Mouse (Mus musculus) neural tube, embryonic 13.5 days (tissue): ENCODE measurements around the gene Gnat1. TPM values are rescaled to one million over a fixed set of nuclear protein-coding genes. Genes with fewer than 3 reads are reported as not detected.

ENCODE experiments used
- ATAC-seq: fragments of 200-750 bp; cut with Nextera tagmentation; 2 replicates; pipeline ENCODE4 v1.8.0; 2017; ENCODE audit warnings: low read depth, mild to moderate bottlenecking, moderate TSS enrichment, moderate library complexity
- H3K27ac ChIP-seq: fragments of 300-500 bp; sonication (generic); replicated peaks from 2 replicates; pipeline ENCODE4 v1.5.1; 2015; ENCODE audit warnings: moderate library complexity, mild to moderate bottlenecking, inconsistent platforms
- H3K27me3 ChIP-seq: fragments of 300-500 bp; sonication (generic); 2 replicates; pipeline ENCODE4 v1.6.1; 2015; ENCODE audit warnings: mild to moderate bottlenecking, inconsistent platforms
- H3K36me3 ChIP-seq: fragments of 300-500 bp; sonication (generic); 2 replicates; pipeline ENCODE4 v1.6.1; 2015; ENCODE audit warnings: mild to moderate bottlenecking, inconsistent platforms
- H3K4me1 ChIP-seq: fragments of 300-500 bp; sonication (generic); replicated peaks from 2 replicates; pipeline ENCODE4 v1.6.1; 2015; ENCODE audit warnings: inconsistent platforms
- H3K4me2 ChIP-seq: fragments of 300-500 bp; sonication (generic); 2 replicates; pipeline ENCODE4 v1.6.1; 2015; ENCODE audit warnings: inconsistent platforms, mild to moderate bottlenecking, moderate library complexity
- H3K4me3 ChIP-seq: fragments of 300-500 bp; sonication (generic); 2 replicates; pipeline ENCODE4 v1.5.1; 2015; ENCODE audit warnings: mild to moderate bottlenecking, inconsistent platforms
- H3K9ac ChIP-seq: fragments of 300-500 bp; sonication (generic); 2 replicates; pipeline ENCODE4 v1.6.1; 2015; ENCODE audit warnings: moderate library complexity, mild to moderate bottlenecking, inconsistent platforms
- H3K9me3 ChIP-seq: fragments of 300-500 bp; sonication (generic); 2 replicates; pipeline ENCODE4 v1.6.1; 2016; ENCODE audit warnings: inconsistent platforms
- WGBS: fragments of 180-500 bp; shearing (Covaris S2); methylation state at CpG from one replicate; pipeline ENCODE4 v1.1.7; 2015; 5-methylcytosine and 5-hydroxymethylcytosine counted together
- polyA plus RNA-seq: library from polyadenylated mRNA; unstranded; fragments of >200 nt; fragmentation: Nextera tagmentation; extraction: Ambion mirVana; gene quantifications from 2 replicates; pipeline ENCODE4 v1.2.1, GENCODE M21; 2015

The Gnat1 gene
- polyA plus RNA-seq, 1 experiment from 2014 or later: 0.96 TPM

DNA sequence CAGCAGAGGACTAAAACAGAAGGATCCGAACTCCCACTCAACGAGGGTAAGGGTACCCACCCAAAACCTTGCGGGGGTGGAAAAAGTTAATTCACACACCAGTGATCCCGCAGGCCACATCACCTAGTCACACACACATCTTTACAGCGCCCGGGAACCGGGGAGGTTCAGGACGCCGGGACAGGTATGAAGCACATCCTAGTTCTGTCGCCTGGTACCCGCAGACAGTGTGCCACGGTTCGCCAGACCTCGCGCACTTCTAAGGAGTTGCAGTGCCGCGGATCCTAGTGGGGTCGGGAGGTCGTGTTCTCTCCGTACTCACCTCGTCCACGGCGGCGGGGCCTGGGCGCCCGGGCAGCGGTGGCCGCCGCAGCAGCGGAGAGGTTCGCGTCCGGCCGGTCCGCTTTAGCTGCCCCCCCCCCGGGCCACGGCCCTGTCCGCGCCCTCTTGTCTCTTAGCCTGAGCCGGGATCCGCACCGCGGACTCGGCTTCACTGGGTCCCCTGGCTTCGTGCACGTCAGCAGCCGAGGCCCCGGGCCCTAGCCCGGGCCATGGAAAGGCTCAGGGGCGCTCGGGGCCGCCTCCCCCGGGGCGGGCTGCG is 29.7 kb upstream of the Gnat1 start:
- H3K4me1 ChIP-seq: peaks cover 65% of the 10 kb centered on the region
- no peak for ATAC-seq

DNA sequence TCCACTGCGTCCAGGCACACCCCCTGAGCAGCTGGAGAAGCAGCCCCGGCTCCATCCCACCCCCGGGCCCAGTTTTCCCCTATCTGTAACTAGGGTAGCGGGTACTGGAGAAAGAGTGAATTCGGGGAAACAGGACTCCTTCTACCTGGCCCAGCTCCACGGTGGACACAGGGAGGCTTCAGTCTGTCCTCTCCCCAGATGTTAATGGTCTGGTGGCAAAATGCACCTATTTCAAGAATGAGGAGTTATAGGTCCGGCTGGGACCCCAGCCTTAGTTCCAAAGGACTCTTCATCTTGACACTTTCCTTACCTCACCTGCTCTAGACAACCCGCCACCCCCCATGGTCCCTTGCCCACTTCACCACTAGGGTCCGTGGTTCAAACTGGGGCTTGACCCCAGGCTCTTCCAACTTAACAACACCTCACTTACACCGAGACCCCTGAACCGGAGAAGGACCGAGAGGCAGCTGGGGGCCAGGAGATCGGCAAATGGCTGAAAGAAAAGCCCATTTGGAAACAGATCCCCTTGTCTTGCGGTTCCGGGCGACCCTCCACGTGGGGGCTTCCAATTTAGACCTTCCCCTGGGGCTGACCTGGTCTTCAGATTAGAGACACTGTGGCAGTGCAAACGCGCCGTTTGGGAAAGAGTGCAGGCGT is 29.1 kb upstream of the Gnat1 start:
- WGBS: 2% methylated on average over 21 of the region's 21 CpGs
- Histone ChIP-seq H3K9ac (peak overlapping the region; percentile 96), H3K27ac (peak overlapping the region; percentile 88), H3K4me1 (peaks cover 65% of the 10 kb centered on the region), H3K27me3 (peaks cover 53% of the 10 kb centered on the region), H3K4me3 (peak overlapping the region; percentile 78), H3K9me3 (no peaks in the 10 kb centered on the region), H3K4me2 (peak overlapping the region; percentile 90), H3K36me3 (peaks cover 8% of the 10 kb centered on the region; the same call in 1 of the 2 replicates)
- ATAC-seq: no peak

More for the DNA sequence above, 29.7 kb upstream of the Gnat1 start:
- H3K9me3 ChIP-seq: no peaks in the 10 kb centered on the region
- under 1% methylated on average over 50 of the region's 55 CpGs for WGBS
- H3K4me3 ChIP-seq: peak overlapping the region; percentile 78
- peaks cover 53% of the 10 kb centered on the region for H3K27me3 ChIP-seq
- peak overlapping the region; percentile 90 for H3K4me2 ChIP-seq
- H3K36me3 ChIP-seq: peaks cover 7% of the 10 kb centered on the region; the same call in 1 of the 2 replicates
- H3K27ac ChIP-seq: peak overlapping the region; percentile 88
- peak overlapping the region; percentile 96 for H3K9ac ChIP-seq

DNA sequence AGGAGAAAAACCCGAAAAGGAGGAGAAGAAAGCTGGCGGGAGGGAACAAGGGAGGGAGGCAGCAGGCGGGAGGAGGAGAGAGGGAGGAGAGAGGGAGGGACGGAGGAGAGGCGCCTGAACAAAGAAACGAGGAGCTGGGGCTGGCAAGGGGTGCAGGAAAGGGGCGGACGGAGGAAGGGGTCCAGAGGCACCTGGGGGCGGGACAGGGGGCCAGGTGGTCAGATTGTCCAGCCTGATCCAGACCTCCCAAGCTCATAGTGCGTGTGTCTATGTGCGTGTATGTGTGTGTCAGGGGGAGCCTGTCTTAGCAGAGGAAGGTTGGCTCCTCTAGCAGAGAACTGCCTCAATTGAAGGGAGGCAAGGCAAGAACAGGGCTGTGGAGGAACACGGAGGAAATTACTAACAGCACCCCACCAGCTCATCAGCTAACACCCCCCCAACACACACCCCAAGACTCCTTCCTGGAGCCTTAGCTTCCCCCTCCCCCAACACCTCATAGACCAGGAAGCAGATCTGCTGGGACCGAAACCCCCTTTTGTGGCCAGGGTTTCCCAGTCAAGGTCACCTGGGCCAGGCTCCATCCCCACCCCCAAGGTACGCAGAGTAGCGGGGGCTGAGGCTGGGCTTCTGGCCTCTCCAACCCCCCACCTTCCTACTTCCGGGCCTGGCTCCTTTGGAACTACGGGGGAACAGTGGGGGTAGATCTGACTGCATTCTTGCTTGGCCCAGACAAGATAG is 28.4 kb upstream of the Gnat1 start:
- WGBS: under 1% methylated on average over 17 of the region's 17 CpGs
- Histone ChIP-seq H3K27me3 (peaks cover 53% of the 10 kb centered on the region), H3K4me3 (peak overlapping the region; percentile 78), H3K4me1 (peaks cover 71% of the 10 kb centered on the region), H3K9ac (peak overlapping the region; percentile 96), H3K9me3 (no peaks in the 10 kb centered on the region), H3K36me3 (peaks cover 15% of the 10 kb centered on the region), H3K27ac (peak overlapping the region; percentile 88), H3K4me2 (peak overlapping the region; percentile 90)
- ATAC-seq: peak; percentile 19

DNA sequence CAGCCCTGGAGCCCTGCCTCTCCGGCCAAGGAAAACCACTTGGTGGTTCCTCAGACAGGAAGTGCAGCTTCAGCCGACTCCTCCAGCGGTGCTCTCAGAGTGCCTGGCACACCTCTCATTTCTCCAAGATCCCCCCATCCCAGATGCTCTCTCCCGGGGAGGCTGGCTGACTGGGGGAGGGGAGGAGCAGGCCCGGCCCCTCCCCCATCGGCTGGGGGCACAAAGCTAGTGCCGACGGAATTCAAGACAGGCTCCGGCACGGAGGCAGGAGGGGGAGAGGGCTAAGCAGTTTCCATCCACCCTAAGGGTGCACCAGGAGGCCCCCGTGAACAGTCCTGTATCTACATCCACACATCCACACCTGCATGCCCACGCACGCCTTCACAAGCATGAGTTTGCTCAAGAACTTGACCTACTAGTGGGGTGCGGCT is 27.3 kb upstream of the Gnat1 start:
- WGBS: 3% methylated on average over 14 of the region's 14 CpGs
- H3K4me3 ChIP-seq: peak overlapping the region; percentile 78
- peaks cover 80% of the 10 kb centered on the region for H3K4me1 ChIP-seq
- peak overlapping the region; percentile 88 for H3K27ac ChIP-seq
- H3K36me3 ChIP-seq: peaks cover 20% of the 10 kb centered on the region
- H3K4me2 ChIP-seq: peak overlapping the region; percentile 90
- peak overlapping the region; percentile 96 for H3K9ac ChIP-seq
- H3K27me3 ChIP-seq: peaks cover 53% of the 10 kb centered on the region
- H3K9me3 ChIP-seq: no peaks in the 10 kb centered on the region
- no peak for ATAC-seq

DNA sequence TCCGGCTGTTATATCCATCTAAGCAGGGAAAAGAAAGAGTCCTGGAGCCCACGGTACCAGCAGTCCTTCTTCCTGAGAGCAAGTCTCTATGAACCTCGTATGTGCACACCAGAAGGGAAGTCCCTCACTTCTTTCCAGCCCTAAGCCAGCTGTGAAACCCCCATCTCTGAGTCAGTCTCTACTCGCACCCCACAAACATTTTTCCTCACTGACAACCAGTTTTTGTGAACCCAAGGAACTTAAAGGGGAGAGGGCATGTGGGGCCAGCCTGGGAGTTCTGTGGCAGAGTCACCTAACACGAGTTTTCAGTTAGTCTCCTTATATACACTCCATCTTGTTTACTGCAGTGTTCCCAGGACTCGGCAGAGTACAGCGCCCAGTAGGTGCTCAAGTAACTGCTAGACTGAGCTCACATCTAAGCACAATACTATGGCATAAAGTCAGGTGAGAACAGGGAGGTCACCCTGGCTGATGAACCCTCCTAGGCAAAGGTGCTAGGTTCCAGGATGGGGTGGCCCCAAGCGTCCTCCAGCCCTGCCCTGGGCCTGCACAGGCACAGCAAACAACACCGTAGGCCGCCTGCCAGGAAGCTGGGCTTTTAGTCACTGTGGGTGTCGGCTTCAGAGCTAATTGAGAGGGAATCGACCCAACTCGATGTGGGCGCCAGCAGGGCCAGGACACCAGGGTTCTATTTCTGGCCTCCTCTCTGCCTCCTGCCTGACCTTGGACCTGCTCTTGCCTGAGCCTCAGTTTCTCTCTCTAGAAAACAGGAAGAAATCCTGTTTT is 24.0 kb upstream of the Gnat1 start:
- no peak overlapping the region for H3K4me2 ChIP-seq
- no peaks in the 10 kb centered on the region for H3K9me3 ChIP-seq
- peaks cover 34% of the 10 kb centered on the region for H3K27me3 ChIP-seq
- H3K36me3 ChIP-seq: peaks cover 20% of the 10 kb centered on the region
- H3K4me1 ChIP-seq: peaks cover 92% of the 10 kb centered on the region
- no peak for ATAC-seq
- H3K9ac ChIP-seq: no peak overlapping the region
- H3K4me3 ChIP-seq: no peak overlapping the region
- H3K27ac ChIP-seq: no peak overlapping the region
- 53% methylated on average over 14 of the region's 14 CpGs for WGBS

DNA sequence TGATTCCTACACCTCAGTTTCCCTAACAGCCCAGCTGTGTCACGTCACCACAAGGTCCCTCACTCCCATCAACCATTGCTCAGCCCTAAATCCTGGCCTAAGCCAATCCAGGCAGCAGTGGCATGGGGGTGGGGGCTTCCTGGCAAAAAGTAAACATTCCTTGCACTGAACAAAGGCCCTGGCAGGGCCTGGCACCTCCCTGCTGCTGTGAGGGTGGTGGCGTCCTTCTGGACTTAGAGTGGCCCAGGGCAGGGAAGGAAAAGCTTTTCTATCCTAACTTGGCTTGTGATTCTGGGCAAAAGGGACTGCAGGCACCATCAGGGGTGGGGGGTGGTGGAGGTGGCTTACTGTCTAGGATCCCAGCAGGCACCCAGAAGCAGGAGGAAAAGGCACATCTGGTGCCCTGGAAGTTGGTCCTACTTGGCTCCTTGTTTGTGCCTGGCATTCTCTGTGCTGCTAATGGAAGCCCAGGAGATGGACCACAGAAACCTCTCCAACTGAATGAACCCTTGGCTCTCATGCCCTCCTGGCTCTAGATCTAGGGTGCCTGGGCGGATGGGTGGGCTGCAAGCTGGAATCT is 23.2 kb upstream of the Gnat1 start:
- H3K4me2 ChIP-seq: no peak overlapping the region
- H3K9ac ChIP-seq: 0 out of 2 replicates have a peak overlapping the region, but pooled peaks have one; percentile 14
- peaks cover 92% of the 10 kb centered on the region for H3K4me1 ChIP-seq
- WGBS: 66% methylated on average over 3 of the region's 3 CpGs
- peaks cover 25% of the 10 kb centered on the region for H3K27me3 ChIP-seq
- no peaks in the 10 kb centered on the region for H3K9me3 ChIP-seq
- no peak overlapping the region for H3K4me3 ChIP-seq
- no peak for ATAC-seq
- peaks cover 20% of the 10 kb centered on the region for H3K36me3 ChIP-seq
- H3K27ac ChIP-seq: no peak overlapping the region; the same call in 1 of the 2 replicates

DNA sequence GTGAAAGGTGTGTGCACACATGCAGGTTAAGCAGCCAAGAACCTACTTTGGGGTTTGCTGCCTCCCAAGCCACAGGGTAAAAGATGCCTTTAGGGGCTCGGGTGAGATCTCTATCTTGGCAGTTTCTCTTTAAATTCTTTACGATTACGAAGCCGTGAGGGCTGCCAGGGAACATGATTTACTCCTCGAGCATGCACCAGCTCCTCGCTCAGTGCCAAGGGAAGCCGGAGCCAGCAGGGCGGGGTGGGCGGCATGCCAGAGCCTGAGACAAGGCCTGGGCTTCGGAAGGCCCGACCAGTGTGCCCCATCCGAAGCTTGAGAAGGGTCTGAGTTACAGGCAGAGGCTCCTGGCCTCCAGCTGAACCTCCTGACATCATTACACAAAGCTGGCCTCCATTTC is 22.1 kb upstream of the Gnat1 start:
- Histone ChIP-seq H3K27ac (no peak overlapping the region; the same call in 1 of the 2 replicates), H3K4me1 (peaks cover 92% of the 10 kb centered on the region), H3K27me3 (peaks cover 17% of the 10 kb centered on the region), H3K9ac (0 out of 2 replicates have a peak overlapping the region, but pooled peaks have one; percentile 22), H3K4me2 (no peak overlapping the region), H3K4me3 (no peak overlapping the region), H3K36me3 (peaks cover 20% of the 10 kb centered on the region), H3K9me3 (no peaks in the 10 kb centered on the region)
- 46% methylated on average over 12 of the region's 12 CpGs for WGBS
- ATAC-seq: no peak

DNA sequence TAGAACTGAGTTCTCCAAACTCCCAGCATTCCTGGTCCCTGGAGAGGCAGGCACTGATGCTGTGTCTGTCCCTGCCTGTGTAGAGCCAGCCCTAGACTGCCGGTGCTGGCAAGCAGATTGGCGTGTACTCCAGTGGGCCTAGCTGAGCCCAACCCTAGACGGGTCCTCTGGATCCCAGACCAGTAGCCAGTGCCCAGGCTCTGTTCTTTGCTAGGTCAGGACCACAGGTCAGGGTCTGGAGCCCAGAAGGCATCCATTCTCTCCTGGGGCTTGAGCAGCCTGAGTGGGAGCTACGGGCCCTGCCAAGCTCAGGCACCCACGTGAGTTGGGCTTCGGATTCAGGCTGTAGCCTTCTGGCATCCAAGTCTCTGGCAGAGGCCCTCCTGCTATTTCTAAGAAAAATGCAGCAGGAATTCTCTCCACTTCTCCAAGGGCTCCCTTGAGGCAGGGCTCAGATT is 20.6 kb upstream of the Gnat1 start:
- Histone ChIP-seq H3K4me2 (peak overlapping the region; percentile 26; the same call in 1 of the 2 replicates), H3K36me3 (peaks cover 18% of the 10 kb centered on the region), H3K4me1 (peaks cover 91% of the 10 kb centered on the region), H3K9ac (peak overlapping the region; percentile 42), H3K27ac (0 out of 2 replicates have a peak overlapping the region, but pooled peaks have one; percentile 28), H3K9me3 (no peaks in the 10 kb centered on the region), H3K27me3 (0 out of 2 replicates have a peak, but pooled peaks cover 2% of the 10 kb centered on the region), H3K4me3 (no peak overlapping the region)
- 37% methylated on average over 6 of the region's 6 CpGs for WGBS
- no peak for ATAC-seq

DNA sequence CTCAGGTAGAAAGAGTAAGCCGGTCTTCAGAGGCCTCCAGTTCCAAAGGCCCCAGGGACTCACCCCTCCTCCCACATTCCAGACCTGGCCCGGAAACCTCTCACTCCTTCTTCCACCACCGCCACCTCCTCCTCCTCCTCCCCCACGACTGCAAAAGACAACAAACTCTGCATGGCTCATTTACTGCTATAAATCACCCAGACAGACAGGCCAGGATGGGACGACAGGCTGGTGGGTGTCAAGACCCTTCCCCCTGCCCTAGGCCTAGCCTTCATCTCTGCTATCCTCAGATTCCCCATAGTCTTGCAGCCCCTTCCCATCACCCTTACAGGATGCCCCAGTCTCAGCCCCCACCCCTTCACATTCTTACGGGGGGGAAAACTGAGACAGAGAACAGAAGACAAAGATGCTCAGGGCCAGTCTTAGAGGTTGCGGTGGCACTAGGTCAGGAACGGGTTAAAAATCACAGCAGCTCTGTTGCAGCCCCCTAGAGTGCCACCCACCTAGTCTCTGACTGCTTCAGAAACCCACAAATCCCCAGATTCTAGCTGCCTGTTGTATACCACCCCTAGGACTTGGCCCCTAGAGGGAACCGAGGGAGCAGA is 20.0 kb upstream of the Gnat1 start:
- peaks cover 94% of the 10 kb centered on the region for H3K4me1 ChIP-seq
- H3K27me3 ChIP-seq: no peaks in the 10 kb centered on the region
- H3K4me3 ChIP-seq: no peak overlapping the region
- no peak overlapping the region; the same call in 1 of the 2 replicates for H3K27ac ChIP-seq
- no peaks in the 10 kb centered on the region for H3K9me3 ChIP-seq
- 5% methylated on average over 9 of the region's 9 CpGs for WGBS
- peak overlapping the region; percentile 26 for H3K4me2 ChIP-seq
- no peak for ATAC-seq
- H3K9ac ChIP-seq: peak overlapping the region; percentile 42
- H3K36me3 ChIP-seq: peaks cover 13% of the 10 kb centered on the region; the same call in 1 of the 2 replicates

DNA sequence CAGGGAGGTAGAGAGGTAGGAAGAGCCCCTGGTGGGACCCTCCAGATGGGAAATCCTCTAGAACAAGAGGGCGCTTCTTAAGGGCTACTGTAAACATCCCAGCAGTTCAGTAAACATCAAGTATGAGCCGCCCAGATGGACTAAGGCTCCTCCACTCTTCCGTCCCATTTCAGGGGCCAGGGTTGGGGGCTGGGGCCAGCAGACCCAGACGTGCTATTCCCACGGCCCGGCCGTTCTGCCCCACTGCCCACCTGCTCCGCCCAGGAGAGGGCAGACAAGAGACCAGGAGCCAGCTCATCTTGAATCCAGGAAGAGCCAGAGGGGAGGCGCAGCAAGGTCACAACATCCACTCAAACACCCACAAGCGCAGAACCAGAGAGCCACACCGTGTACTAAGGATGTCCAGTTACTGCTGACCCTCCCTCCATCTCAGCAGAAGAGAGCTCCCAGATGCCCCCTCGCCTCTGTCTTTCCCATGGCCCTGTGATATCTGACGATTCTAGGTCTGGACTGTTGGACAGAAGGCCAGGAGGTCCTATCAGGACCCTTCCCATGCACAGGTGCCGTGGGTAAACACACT is 19.2 kb upstream of the Gnat1 start:
- ATAC-seq: 0 out of 2 replicates have a peak, but pooled peaks have one; percentile 8
- H3K4me1 ChIP-seq: peaks cover 88% of the 10 kb centered on the region
- peak overlapping the region; percentile 42; the same call in 1 of the 2 replicates for H3K9ac ChIP-seq
- peak overlapping the region; percentile 26 for H3K4me2 ChIP-seq
- peaks cover 13% of the 10 kb centered on the region; the same call in 1 of the 2 replicates for H3K36me3 ChIP-seq
- no peaks in the 10 kb centered on the region for H3K27me3 ChIP-seq
- 16% methylated on average over 14 of the region's 14 CpGs for WGBS
- no peak overlapping the region for H3K4me3 ChIP-seq
- peak overlapping the region; percentile 46 for H3K27ac ChIP-seq
- H3K9me3 ChIP-seq: no peaks in the 10 kb centered on the region
